Mouse (Mus musculus): ENCODE results near the gene Kcnma1.

Kcnma1 gene

DNA sequence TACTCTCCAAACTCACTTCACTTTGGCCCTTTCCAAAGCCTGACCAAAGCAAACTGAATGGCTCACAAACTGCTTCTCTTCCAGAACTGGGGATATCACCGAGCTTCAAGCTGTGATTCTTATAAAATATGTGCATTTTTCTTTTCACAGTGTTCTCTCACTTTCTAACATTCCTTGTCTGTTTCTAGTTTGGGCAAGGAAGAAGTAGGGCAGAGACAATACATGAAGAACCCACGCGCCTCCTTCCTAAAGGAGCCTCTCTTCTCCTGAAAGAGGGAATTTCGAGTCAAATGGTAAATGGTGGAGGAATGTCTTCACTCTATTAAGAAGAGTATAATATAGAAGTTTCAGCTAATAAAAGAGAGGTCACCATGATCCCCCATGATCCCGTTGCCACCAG lies 709.0 kb downstream of the Kcnma1 start:
- DNase-seq (ENCODE audit: low spot score in 2 of 2): no peak

DNA sequence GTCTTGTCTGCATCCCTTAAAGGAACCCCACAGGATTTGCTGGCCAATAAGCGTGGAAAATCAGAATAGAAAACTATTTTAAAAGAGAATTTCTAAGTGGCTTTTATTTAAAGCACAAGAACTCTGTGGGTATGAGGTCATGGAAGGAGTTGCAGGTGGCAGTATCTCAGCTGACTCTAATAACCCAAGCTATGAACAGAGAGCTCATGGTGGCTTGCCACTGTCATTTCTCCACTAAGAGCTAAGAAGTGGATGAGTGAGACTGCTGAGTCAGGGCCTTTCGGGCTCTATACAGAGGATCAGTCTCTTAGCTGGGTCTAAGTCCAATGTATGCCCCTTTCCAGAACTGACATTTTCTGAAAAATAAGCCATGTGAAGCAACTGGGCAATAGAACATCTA lies 713.8 kb downstream of the Kcnma1 start:
- no peak for DNase-seq (ENCODE audit: low spot score in 2 of 2)

DNA sequence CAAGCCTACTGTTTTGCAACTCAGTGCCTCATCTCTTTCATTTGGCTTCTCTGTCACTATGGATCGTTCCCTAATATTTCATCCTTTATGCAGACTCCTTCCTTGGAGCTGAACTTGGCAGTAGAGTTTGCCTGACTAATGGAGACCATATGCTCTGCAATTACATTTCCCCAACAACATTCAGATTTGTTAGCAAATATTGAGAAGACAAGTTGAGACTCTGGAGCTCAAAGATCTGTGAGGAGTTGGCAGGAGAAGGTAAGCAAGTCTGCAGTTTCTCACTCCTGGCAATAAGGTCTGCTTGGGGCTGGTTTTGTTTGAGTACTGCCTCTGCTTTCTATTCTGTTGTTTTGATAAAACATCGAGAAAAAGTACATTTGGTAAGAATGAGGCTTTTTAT lies 723.7 kb downstream of the Kcnma1 start:
- no peak for DNase-seq (ENCODE audit: low spot score in 2 of 2)

DNA sequence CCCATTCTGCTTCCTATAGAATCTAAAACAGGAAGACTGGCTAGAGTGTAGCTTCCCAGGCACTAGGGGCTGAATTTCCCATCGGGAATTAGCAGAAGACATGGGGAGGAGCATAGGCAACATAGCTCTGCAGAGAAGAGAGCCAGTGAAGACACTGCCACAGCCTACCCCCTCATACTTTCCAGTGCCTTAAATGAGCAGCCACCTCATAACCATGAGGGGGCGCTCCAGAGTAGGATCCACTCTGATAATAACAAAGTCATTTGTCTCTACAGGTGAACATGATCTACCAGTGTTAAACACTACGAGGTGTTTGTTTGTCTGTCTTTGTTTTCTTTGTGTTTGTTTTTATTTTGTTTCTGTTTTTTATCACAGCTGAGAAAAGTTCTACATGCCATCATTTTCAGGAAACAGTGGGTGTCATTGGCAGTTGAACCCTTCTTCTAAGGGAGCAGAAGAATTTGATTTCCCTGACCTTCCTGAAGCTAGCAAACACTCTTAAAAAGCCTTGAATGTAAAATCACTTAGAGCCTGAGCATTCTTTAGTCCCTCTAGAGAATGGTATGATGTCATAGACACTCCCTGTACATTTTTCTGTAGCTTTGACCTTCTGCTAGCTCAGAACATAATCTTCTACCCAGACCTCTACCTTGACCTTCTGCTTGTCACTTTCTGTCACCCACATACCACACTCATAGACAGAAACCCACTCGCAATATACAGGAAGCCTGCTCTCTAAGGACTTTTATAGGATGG lies 747.6 kb downstream of the Kcnma1 start:
- DNase-seq (ENCODE audit: low spot score in 2 of 2): no peak

DNA sequence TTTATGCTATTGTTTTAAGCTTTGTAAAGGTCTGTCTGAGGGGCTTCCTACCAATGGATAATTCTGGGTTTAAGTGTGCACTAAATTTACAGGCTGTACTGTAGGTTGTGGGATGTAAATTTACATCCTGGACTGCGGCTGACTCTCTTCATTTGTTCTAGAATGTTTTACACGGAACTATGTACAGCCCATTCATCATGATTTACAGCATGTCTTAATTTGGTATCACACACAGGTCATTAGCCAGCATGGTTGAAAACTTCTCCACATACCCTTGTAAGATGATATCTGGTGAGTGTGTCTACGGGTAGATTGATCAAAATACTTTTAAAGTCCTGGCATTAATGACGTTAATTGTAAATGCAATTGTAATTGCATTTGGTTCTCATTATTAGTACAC lies 761.1 kb downstream of the Kcnma1 start:
- no peak for DNase-seq (ENCODE audit: low spot score in 2 of 2)

DNA sequence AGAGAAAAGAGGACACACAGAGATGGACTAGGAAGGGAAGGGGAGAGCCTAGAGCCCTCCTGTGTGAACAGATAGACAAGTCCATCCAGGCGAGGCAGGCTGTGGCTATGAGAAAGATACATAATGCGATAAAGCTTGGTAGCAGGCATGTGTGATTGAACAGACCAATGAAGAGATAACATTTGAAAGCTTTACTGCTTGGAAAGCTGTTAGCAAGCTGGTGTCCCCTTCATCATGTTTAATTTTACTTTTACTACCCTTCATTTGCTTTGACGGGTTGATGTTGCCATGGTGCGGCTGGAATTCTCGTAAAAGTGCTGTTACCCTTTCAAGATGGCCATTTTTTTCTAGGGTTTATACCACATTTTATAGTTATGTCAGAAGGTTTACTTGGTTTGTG lies 769.8 kb downstream of the Kcnma1 start:
- no peak for DNase-seq (ENCODE audit: low spot score in 2 of 2)

DNA sequence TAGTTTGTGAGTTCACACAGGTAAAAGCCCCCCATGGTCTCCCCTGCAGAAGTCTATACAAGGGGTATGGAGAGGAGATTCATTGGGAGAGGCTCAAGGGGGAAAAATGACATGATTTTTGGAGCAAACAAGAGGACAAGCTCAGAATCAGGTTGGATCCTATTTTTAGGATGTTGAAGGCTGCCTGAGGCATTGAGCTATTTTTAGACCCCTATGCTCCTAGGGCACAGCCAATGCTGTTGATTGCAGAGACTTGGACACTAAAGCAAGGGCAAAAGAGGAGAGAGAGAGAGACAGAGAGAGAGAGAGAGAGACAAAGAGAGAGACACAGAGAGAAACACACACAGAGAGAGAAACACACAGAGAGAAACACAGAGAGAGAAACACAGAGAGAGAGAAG lies 770.4 kb downstream of the Kcnma1 start:
- DNase-seq (ENCODE audit: low spot score in 2 of 2): no peak

Measured in spleen, postnatal 10 days (tissue).